9 mouse cellular contexts compared by ENCODE assay signal in genomic region chr3:95494342-95494741, GRCm38 (mm10). TPM values are rescaled to one million over a fixed set of nuclear protein-coding genes. Genes with fewer than 3 reads are reported as not detected.
DNase-seq lines count a peak whose midpoint lies in the region; ATAC-seq and TF ChIP-seq lines count a peak whose summit lies in the region.
"Had no signal": no experiment of that assay in that cellular context is flagged by ENCODE, and none has a peak within 500 bp of the region (broad histone marks: within the 10 kb centered on the region; RNA-seq: fewer than 3 reads in every experiment).

No protein-coding gene starts in this region.

- H3K36me3 ChIP-seq in forebrain, embryonic 14.5 days (ENCODE audit: control insufficient read depth, insufficient read depth, low read length) = peaks cover 69% of the 10 kb centered on the region
- H3K36me3 ChIP-seq in forebrain, embryonic 16.5 days (ENCODE audit: control insufficient read depth, insufficient read depth) = peaks cover 34% of the 10 kb centered on the region
- H3K36me3 ChIP-seq in lung, embryonic 14.5 days (ENCODE audit: insufficient read depth) = peaks cover 70% of the 10 kb centered on the region

- H3K9me3 ChIP-seq in forebrain, embryonic 14.5 days (replicated peaks; ENCODE audit: control insufficient read depth, low read length) = no peaks in the 10 kb centered on the region
- H3K9me3 ChIP-seq in forebrain, embryonic 16.5 days (ENCODE audit: control insufficient read depth, low read length) = no peaks in the 10 kb centered on the region
- no peaks in the 10 kb centered on the region for H3K9me3 ChIP-seq in lung, embryonic 14.5 days (ENCODE audit: low read depth, low read length)
- H3K9me3 ChIP-seq: limb, embryonic 13.5 days had no signal

- peak; percentile 15 for DNase-seq in forebrain, embryonic 14.5 days (ENCODE audit: low spot score)
- peak; percentile 65 for DNase-seq in A20 (ENCODE audit: low read depth, low spot score)
- peak; percentile 41 for DNase-seq in kidney, postnatal 14 days
- peak; percentile 68 for DNase-seq in lung, embryonic 14.5 days
- peak; percentile 76 to 86 for DNase-seq in spleen, postnatal 10 days (ENCODE audit: low spot score in 2 of 2)

- no peak for TF ChIP-seq POLR2A in bone marrow macrophage, adult 2 months (IDR thresholded peaks at IDR 0.05; ENCODE audit: borderline replicate concordance, low read depth, low read length)
- TF ChIP-seq POLR2A in embryonic fibroblast, embryonic 13.5 days (IDR thresholded peaks at IDR 0.05; ENCODE audit: low read depth, low read length) = no peak

- no peaks in the 10 kb centered on the region for H3K4me1 ChIP-seq in forebrain, embryonic 14.5 days (ENCODE audit: control insufficient read depth, insufficient read depth, low read length)
- H3K4me1 ChIP-seq in forebrain, embryonic 16.5 days (replicated peaks; ENCODE audit: control insufficient read depth, insufficient read depth, low read length) = no peaks in the 10 kb centered on the region
- H3K4me1 ChIP-seq in bone marrow macrophage, adult 2 months (ENCODE audit: control insufficient read depth, insufficient read depth, low read length) = peaks cover 43% of the 10 kb centered on the region
- no peaks in the 10 kb centered on the region for H3K4me1 ChIP-seq in embryonic fibroblast, embryonic 13.5 days (ENCODE audit: control insufficient read depth, insufficient read depth, low read length)
- no peaks in the 10 kb centered on the region for H3K4me1 ChIP-seq in lung, embryonic 14.5 days (ENCODE audit: insufficient read depth)

- peak; percentile 75 for TF ChIP-seq CTCF in bone marrow macrophage, adult 2 months (IDR thresholded peaks at IDR 0.05; ENCODE audit: low read depth, low read length)
- peak; percentile 81 for TF ChIP-seq CTCF in embryonic fibroblast, embryonic 13.5 days (IDR thresholded peaks at IDR 0.05; ENCODE audit: borderline replicate concordance, insufficient read depth, low read length)
- peak; percentile 75 for TF ChIP-seq CTCF in lung, embryonic 14.5 days (IDR thresholded peaks at IDR 0.05; ENCODE audit: low read depth)

- 71% methylated on average over 6 of the region's 6 CpGs for WGBS in forebrain, embryonic 14.5 days
- WGBS in forebrain, embryonic 16.5 days = 72% methylated on average over 6 of the region's 6 CpGs
- WGBS in lung, embryonic 14.5 days = 55% methylated on average over 6 of the region's 6 CpGs

- no peaks in the 10 kb centered on the region for H3K27me3 ChIP-seq in forebrain, embryonic 14.5 days (replicated peaks; ENCODE audit: control insufficient read depth, insufficient read depth, low read length)
- H3K27me3 ChIP-seq in forebrain, embryonic 16.5 days (replicated peaks; ENCODE audit: control insufficient read depth, insufficient read depth, low read length) = no peaks in the 10 kb centered on the region
- no peaks in the 10 kb centered on the region for H3K27me3 ChIP-seq in lung, embryonic 14.5 days (ENCODE audit: insufficient read depth, low read length)
- H3K27me3 ChIP-seq: limb, embryonic 13.5 days had no signal

- H3K9ac ChIP-seq in forebrain, embryonic 14.5 days (ENCODE audit: low read length) = no peak overlapping the region
- H3K9ac ChIP-seq in forebrain, embryonic 16.5 days (replicated peaks; ENCODE audit: low read depth, low read length) = no peak overlapping the region
- no peak overlapping the region for H3K9ac ChIP-seq in lung, embryonic 14.5 days
- H3K9ac ChIP-seq: limb, embryonic 13.5 days had no signal

- H3K4me2 ChIP-seq in forebrain, embryonic 14.5 days (ENCODE audit: low read length) = no peak overlapping the region
- H3K4me2 ChIP-seq in forebrain, embryonic 16.5 days (ENCODE audit: low read length) = no peak overlapping the region
- H3K4me2 ChIP-seq in lung, embryonic 14.5 days = no peak overlapping the region
- H3K4me2 ChIP-seq: limb, embryonic 13.5 days had no signal

- H3K27ac ChIP-seq in forebrain, embryonic 14.5 days (ENCODE audit: low read depth, low read length) = no peak overlapping the region
- H3K27ac ChIP-seq in forebrain, embryonic 16.5 days (ENCODE audit: low read length) = no peak overlapping the region
- H3K27ac ChIP-seq in bone marrow macrophage, adult 2 months (ENCODE audit: insufficient read depth, low read depth, low read length) = peak overlapping the region; percentile 20; the same call in 1 of the 2 replicates
- no peak overlapping the region for H3K27ac ChIP-seq in embryonic fibroblast, embryonic 13.5 days (ENCODE audit: insufficient read depth, low read length)
- H3K27ac ChIP-seq in lung, embryonic 14.5 days (ENCODE audit: low read depth) = no peak overlapping the region
- H3K27ac ChIP-seq: limb, embryonic 13.5 days had no signal

- H3K4me3 ChIP-seq in forebrain, embryonic 14.5 days (ENCODE audit: low read depth, low read length) = no peak overlapping the region
- no peak overlapping the region for H3K4me3 ChIP-seq in forebrain, embryonic 16.5 days (replicated peaks; ENCODE audit: low read length)
- H3K4me3 ChIP-seq in bone marrow macrophage, adult 2 months (ENCODE audit: insufficient read depth, low read length) = no peak overlapping the region
- no peak overlapping the region for H3K4me3 ChIP-seq in embryonic fibroblast, embryonic 13.5 days (ENCODE audit: insufficient read depth, low read length)
- no peak overlapping the region for H3K4me3 ChIP-seq in lung, embryonic 14.5 days (ENCODE audit: low read depth, low read length)
- H3K4me3 ChIP-seq: limb, embryonic 13.5 days had no signal

- no peak for ATAC-seq in forebrain, embryonic 14.5 days
- no peak for ATAC-seq in forebrain, embryonic 16.5 days
- ATAC-seq in lung, embryonic 14.5 days (ENCODE audit: insufficient read depth) = no peak

RNA-seq across cellular contexts. Expression of gene Ctsk, which starts 4.7 kb away (rescaled TPM):
- polyA plus RNA-seq in forebrain, embryonic 14.5 days (2014; fragmentation: Nextera tagmentation; extraction: Ambion mirVana) = 7.4 and 7.5 TPM in 2 replicates
- polyA plus RNA-seq in forebrain, embryonic 16.5 days (2015; fragmentation: Nextera tagmentation; extraction: Ambion mirVana) = 3.2 and 8.4 TPM in 2 replicates
- polyA plus RNA-seq in bone marrow macrophage, adult 2 months (2012; ENCODE audit: insufficient read depth, insufficient read length, missing spikeins) = 10.9 and 12.6 TPM in 2 replicates
- polyA plus RNA-seq in embryonic fibroblast, embryonic 13.5 days (2011; ENCODE audit: insufficient read length, low read depth, missing spikeins) = 60.5 and 72.7 TPM in 2 replicates
- 2.6 and 2.8 TPM in 2 replicates for polyA plus RNA-seq in lung, embryonic 14.5 days (2014; fragmentation: Nextera tagmentation; extraction: Ambion mirVana)

RNA-seq across cellular contexts. Expression of gene Ctss, which starts 32.2 kb away (rescaled TPM):
- polyA plus RNA-seq in forebrain, embryonic 14.5 days (2014; fragmentation: Nextera tagmentation; extraction: Ambion mirVana) = 14.4 and 14.8 TPM in 2 replicates
- polyA plus RNA-seq in forebrain, embryonic 16.5 days (2015; fragmentation: Nextera tagmentation; extraction: Ambion mirVana) = 11.0 and 11.1 TPM in 2 replicates
- polyA plus RNA-seq in bone marrow macrophage, adult 2 months (2012; ENCODE audit: insufficient read depth, insufficient read length, missing spikeins) = 5,285 and 5,524 TPM in 2 replicates
- polyA plus RNA-seq in embryonic fibroblast, embryonic 13.5 days (2011; ENCODE audit: insufficient read length, low read depth, missing spikeins) = 0.60 and 5.1 TPM in 2 replicates
- polyA plus RNA-seq in lung, embryonic 14.5 days (2014; fragmentation: Nextera tagmentation; extraction: Ambion mirVana) = 20.6 and 24.3 TPM in 2 replicates

Comparison
In these comparisons a context has a peak if more than half of its experiments do, and no peak if none do; other contexts are left out.
1. DNase-seq: peak in every context shown above with its lines; median percentile 81 in spleen, postnatal 10 days; 68 in lung, embryonic 14.5 days; 65 in A20; 41 in kidney, postnatal 14 days; 15 in forebrain, embryonic 14.5 days.
2. RNA of gene Ctss, which starts 32.2 kb away (polyA plus RNA-seq): 5,285 to 5,524 TPM in bone marrow macrophage, adult 2 months; 20.6 to 24.3 TPM in lung, embryonic 14.5 days, 14.4 to 14.8 TPM in forebrain, embryonic 14.5 days, 11.0 to 11.1 TPM in forebrain, embryonic 16.5 days and 0.60 to 5.1 TPM in embryonic fibroblast, embryonic 13.5 days; every median in the first group is over 100 times any median in the second.
3. Peak in every context shown above with its lines, with median percentiles within 50 percentile points of each other: CTCF ChIP-seq.